Mouse (Mus musculus) hindbrain, embryonic 12.5 days (tissue): ENCODE measurements around the gene Rcc2. TPM values are rescaled to one million over a fixed set of nuclear protein-coding genes. Genes with fewer than 3 reads are reported as not detected.

Source experiments
- ATAC-seq: fragments of 200-750 bp; cut with Nextera tagmentation; 2 replicates; pipeline ENCODE4 v1.8.0; 2017; ENCODE audit warnings: moderate TSS enrichment; ENCODE audit not compliant: low FRiP score
- H3K27ac ChIP-seq: fragments of 300-500 bp; sonication (generic); 2 replicates; pipeline ENCODE4 v1.5.1; 2016; ENCODE audit warnings: mild to moderate bottlenecking
- H3K27me3 ChIP-seq: fragments of 300-500 bp; sonication (generic); 2 replicates; pipeline ENCODE4 v1.6.1; 2016; ENCODE audit warnings: mild to moderate bottlenecking
- H3K36me3 ChIP-seq: fragments of 300-500 bp; sonication (generic); 2 replicates; pipeline ENCODE4 v1.6.1; 2016; ENCODE audit warnings: mild to moderate bottlenecking
- H3K4me1 ChIP-seq: fragments of 300-500 bp; sonication (generic); 2 replicates; pipeline ENCODE4 v1.6.1; 2016
- H3K4me2 ChIP-seq: fragments of 300-500 bp; sonication (generic); replicated peaks from 2 replicates; pipeline ENCODE4 v1.6.1; 2016; ENCODE audit warnings: mild to moderate bottlenecking
- H3K4me3 ChIP-seq: fragments of 300-500 bp; sonication (generic); 2 replicates; pipeline ENCODE4 v1.5.1; 2016; ENCODE audit warnings: mild to moderate bottlenecking
- H3K9ac ChIP-seq: fragments of 300-500 bp; sonication (generic); 2 replicates; pipeline ENCODE4 v1.6.1; 2016; ENCODE audit warnings: mild to moderate bottlenecking, moderate library complexity
- H3K9me3 ChIP-seq: fragments of 300-500 bp; sonication (generic); replicated peaks from 2 replicates; pipeline ENCODE4 v1.6.1; 2016; ENCODE audit warnings: mild to moderate bottlenecking
- WGBS: fragments of 180-500 bp; shearing (Covaris S2); methylation state at CpG from one replicate; pipeline ENCODE4 v1.1.7; 2016; 5-methylcytosine and 5-hydroxymethylcytosine counted together
- polyA plus RNA-seq: library from polyadenylated mRNA; unstranded; fragments of >200 nt; fragmentation: Nextera tagmentation; extraction: Ambion mirVana; gene quantifications from 2 replicates; pipeline ENCODE4 v1.2.1, GENCODE M21; 2016

Gene Rcc2
- polyA plus RNA-seq, 1 experiment from 2014 or later: 97.8 TPM

GRCm38 (mm10) chr4:140673527-140674264 lies 26.6 kb upstream of the Rcc2 start:
- H3K4me2 ChIP-seq: no peak overlapping the region
- no peaks in the 10 kb centered on the region for H3K36me3 ChIP-seq
- no peaks in the 10 kb centered on the region for H3K27me3 ChIP-seq
- ATAC-seq: peak; percentile 36; the same call in 1 of the 2 replicates
- H3K9ac ChIP-seq: no peak overlapping the region
- 35% methylated on average over 12 of the region's 12 CpGs for WGBS
- no peaks in the 10 kb centered on the region for H3K9me3 ChIP-seq
- H3K27ac ChIP-seq: no peak overlapping the region
- H3K4me1 ChIP-seq: no peaks in the 10 kb centered on the region
- H3K4me3 ChIP-seq: no peak overlapping the region

- no peaks in the 10 kb centered on the region for H3K36me3 ChIP-seq
- no peak overlapping the region for H3K9ac ChIP-seq
- no peak overlapping the region for H3K4me3 ChIP-seq
- no peak overlapping the region for H3K27ac ChIP-seq
- no peaks in the 10 kb centered on the region for H3K9me3 ChIP-seq
- H3K27me3 ChIP-seq: no peaks in the 10 kb centered on the region
- WGBS: 35% methylated on average over 12 of the region's 13 CpGs
- H3K4me2 ChIP-seq: no peak overlapping the region
- peak; percentile 65 for ATAC-seq
- no peaks in the 10 kb centered on the region for H3K4me1 ChIP-seq
Observed at GRCm38 (mm10) chr4:140674345-140674926, 25.9 kb upstream of the Rcc2 start.

DNA sequence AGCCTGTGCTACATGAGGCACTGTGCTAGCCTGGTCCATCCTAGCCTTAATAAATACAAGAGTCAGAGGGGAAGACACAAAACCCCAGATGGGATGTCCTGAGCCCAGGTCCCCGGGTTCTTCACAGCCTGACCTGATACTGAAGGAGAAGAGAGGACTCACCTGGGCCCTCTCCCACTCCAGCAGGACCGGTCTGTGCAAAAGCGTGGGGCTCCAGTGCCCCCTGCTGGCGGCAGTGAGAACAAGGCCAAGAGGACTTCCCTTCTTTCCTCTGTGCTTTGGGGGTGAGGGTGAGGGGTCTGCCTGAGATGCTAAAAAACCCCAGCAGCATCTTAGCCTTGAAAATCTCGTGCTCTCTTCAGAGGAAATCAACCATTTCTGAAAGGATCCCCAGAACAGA lies 21.3 kb upstream of the Rcc2 start:
- H3K4me1 ChIP-seq: peaks cover 8% of the 10 kb centered on the region
- H3K9ac ChIP-seq: no peak overlapping the region
- no peaks in the 10 kb centered on the region for H3K9me3 ChIP-seq
- WGBS: 11% methylated on average over 5 of the region's 5 CpGs
- no peaks in the 10 kb centered on the region for H3K36me3 ChIP-seq
- ATAC-seq: no peak
- H3K27ac ChIP-seq: no peak overlapping the region
- peaks cover 3% of the 10 kb centered on the region; the same call in 1 of the 2 replicates for H3K27me3 ChIP-seq
- no peak overlapping the region for H3K4me2 ChIP-seq
- no peak overlapping the region for H3K4me3 ChIP-seq

GRCm38 (mm10) chr4:140679723-140680380 lies 20.5 kb upstream of the Rcc2 start:
- ATAC-seq: no peak
- peak overlapping the region; percentile 21; the same call in 1 of the 2 replicates for H3K4me2 ChIP-seq
- H3K27me3 ChIP-seq: peaks cover 3% of the 10 kb centered on the region; the same call in 1 of the 2 replicates
- H3K4me1 ChIP-seq: peaks cover 16% of the 10 kb centered on the region
- no peaks in the 10 kb centered on the region for H3K9me3 ChIP-seq
- H3K36me3 ChIP-seq: no peaks in the 10 kb centered on the region
- 28% methylated on average over 15 of the region's 18 CpGs for WGBS
- no peak overlapping the region for H3K4me3 ChIP-seq
- no peak overlapping the region for H3K27ac ChIP-seq
- H3K9ac ChIP-seq: no peak overlapping the region

- H3K9ac ChIP-seq: no peak overlapping the region
- no peaks in the 10 kb centered on the region for H3K9me3 ChIP-seq
- no peak overlapping the region for H3K4me3 ChIP-seq
- 58% methylated on average over 8 of the region's 8 CpGs for whole genome bisulfite sequencing
- H3K27ac ChIP-seq: no peak overlapping the region
- H3K36me3 ChIP-seq: no peaks in the 10 kb centered on the region
- no peak for ATAC-seq
- H3K4me2 ChIP-seq: no peak overlapping the region
- H3K27me3 ChIP-seq: peaks cover 3% of the 10 kb centered on the region; the same call in 1 of the 2 replicates
- H3K4me1 ChIP-seq: peaks cover 19% of the 10 kb centered on the region
Observed at GRCm38 (mm10) chr4:140680731-140681397, 19.5 kb upstream of the Rcc2 start.

GRCm38 (mm10) chr4:140683608-140684007 lies 16.7 kb upstream of the Rcc2 start:
- ATAC-seq: no peak
- Histone ChIP-seq H3K36me3 (no peaks in the 10 kb centered on the region), H3K4me2 (no peak overlapping the region), H3K27ac (no peak overlapping the region), H3K4me3 (no peak overlapping the region), H3K27me3 (peaks cover 6% of the 10 kb centered on the region; the same call in 1 of the 2 replicates), H3K4me1 (peaks cover 19% of the 10 kb centered on the region), H3K9ac (no peak overlapping the region), H3K9me3 (no peaks in the 10 kb centered on the region)
- WGBS: 36% methylated on average over 8 of the region's 8 CpGs

DNA sequence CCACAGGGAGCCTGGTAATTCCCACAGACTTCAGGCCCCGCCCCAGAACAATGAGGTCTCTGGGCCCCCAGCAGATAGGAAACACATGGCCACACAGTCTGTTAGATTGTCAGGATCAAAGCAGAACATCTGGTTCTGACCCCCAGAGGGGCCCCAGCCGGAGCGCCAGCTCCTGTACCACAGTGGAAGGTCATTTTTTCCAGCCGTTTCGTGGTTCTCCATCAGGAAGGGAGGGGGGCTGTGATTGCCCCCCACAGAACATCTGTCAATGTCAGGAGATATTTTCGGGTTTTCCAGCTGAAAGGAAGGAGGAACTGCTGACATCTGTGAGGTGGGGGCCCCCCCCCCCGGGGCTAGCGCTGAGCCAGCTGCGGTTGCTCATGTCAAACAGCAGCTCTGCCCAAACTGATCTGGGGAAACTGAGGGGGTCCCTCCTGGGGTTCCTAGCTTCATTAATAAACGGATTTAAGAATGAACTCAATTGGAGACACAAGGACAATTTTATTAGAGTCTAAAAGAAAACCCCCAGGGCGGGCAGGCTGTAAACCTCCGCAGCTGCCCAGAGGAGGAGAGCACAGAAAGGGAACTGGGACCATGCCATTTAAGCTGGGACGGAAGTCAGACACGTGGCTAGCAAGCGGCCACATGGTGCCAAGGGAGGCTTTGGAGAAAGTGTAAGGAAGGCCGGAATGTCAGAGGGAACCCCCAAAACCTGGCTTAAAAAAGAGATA lies 16.0 kb upstream of the Rcc2 start:
- H3K9me3 ChIP-seq: no peaks in the 10 kb centered on the region
- H3K27ac ChIP-seq: peak overlapping the region; percentile 30
- peak; percentile 53; the same call in 1 of the 2 replicates for ATAC-seq
- no peak overlapping the region for H3K4me3 ChIP-seq
- WGBS: 7% methylated on average over 16 of the region's 16 CpGs
- 0 out of 2 replicates have a peak overlapping the region, but pooled peaks have one; percentile 8 for H3K9ac ChIP-seq
- H3K36me3 ChIP-seq: no peaks in the 10 kb centered on the region
- H3K4me2 ChIP-seq: peak overlapping the region; percentile 38
- peaks cover 19% of the 10 kb centered on the region for H3K4me1 ChIP-seq
- H3K27me3 ChIP-seq: peaks cover 6% of the 10 kb centered on the region; the same call in 1 of the 2 replicates

GRCm38 (mm10) chr4:140684881-140685303 lies 15.4 kb upstream of the Rcc2 start:
- H3K4me1 ChIP-seq: peaks cover 17% of the 10 kb centered on the region
- no peak overlapping the region for H3K9ac ChIP-seq
- H3K4me2 ChIP-seq: peak overlapping the region; percentile 38; the same call in 1 of the 2 replicates
- ATAC-seq: no peak
- peaks cover 6% of the 10 kb centered on the region; the same call in 1 of the 2 replicates for H3K27me3 ChIP-seq
- no peaks in the 10 kb centered on the region for H3K36me3 ChIP-seq
- H3K4me3 ChIP-seq: no peak overlapping the region
- WGBS: 36% methylated on average over 6 of the region's 6 CpGs
- no peaks in the 10 kb centered on the region for H3K9me3 ChIP-seq
- no peak overlapping the region for H3K27ac ChIP-seq

DNA sequence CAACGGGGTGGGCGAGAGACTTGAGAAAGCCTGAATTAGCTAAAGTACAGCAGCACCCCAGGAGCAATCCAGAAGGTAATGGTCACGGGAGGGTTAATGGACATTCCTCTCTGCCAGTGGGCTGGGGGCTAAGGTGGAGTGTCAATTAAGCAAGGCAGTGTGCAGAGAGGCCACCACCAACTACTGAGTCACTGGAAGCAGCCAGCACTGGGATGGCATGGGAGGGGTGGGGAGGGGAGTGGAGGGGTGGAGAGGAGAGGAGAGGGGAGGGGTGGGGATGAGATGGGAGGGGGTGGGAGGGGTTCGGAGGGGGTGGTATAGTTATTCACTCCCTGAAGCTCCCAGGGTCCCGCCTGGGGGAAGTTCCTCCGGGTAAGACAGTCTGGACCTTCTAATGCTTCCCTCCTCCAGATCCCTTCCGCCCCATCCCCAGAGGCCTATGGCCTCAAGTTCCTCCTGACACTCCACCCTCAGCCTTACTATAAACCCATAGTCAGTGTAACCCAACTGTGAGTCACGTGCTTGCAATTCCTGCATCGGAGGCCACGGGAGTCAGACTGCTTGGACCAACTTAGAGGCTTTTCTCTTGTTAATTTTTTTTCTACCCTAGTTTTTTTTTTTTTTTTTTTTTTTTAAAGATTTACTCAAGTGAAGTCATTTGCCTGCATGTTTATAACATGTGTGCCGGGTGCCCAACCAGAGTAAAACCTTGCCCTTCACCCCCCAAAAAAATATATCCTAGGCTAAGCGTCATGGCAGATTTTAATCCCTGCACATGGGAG lies 12.1 kb upstream of the Rcc2 start:
- Histone ChIP-seq H3K27ac (no peak overlapping the region), H3K4me3 (no peak overlapping the region), H3K9ac (no peak overlapping the region), H3K4me1 (peaks cover 17% of the 10 kb centered on the region), H3K27me3 (peaks cover 7% of the 10 kb centered on the region; the same call in 1 of the 2 replicates), H3K36me3 (no peaks in the 10 kb centered on the region), H3K9me3 (no peaks in the 10 kb centered on the region), H3K4me2 (no peak overlapping the region)
- ATAC-seq: no peak
- WGBS: 63% methylated on average over 11 of the region's 12 CpGs

- no peak overlapping the region for H3K27ac ChIP-seq
- no peak overlapping the region for H3K9ac ChIP-seq
- H3K27me3 ChIP-seq: peaks cover 7% of the 10 kb centered on the region; the same call in 1 of the 2 replicates
- no peak overlapping the region for H3K4me3 ChIP-seq
- ATAC-seq: no peak
- H3K9me3 ChIP-seq: no peaks in the 10 kb centered on the region
- H3K4me1 ChIP-seq: peaks cover 13% of the 10 kb centered on the region
- 83% methylated on average over 5 of the region's 5 CpGs for WGBS
- no peak overlapping the region for H3K4me2 ChIP-seq
- no peaks in the 10 kb centered on the region for H3K36me3 ChIP-seq
Observed at GRCm38 (mm10) chr4:140688826-140689425, 11.4 kb upstream of the Rcc2 start.
